Mouse (Mus musculus) spleen, postnatal 14 days (tissue): ENCODE results near the gene Gtpbp1.

ENCODE experiments used
- DNase-seq, 2 experiments: peaks; one replicate each; pipeline ENCODE4 v3.0.0; 2021 to 2022; ENCODE audit warnings: low spot score in 2 of 2

Gene Gtpbp1

GRCm38 (mm10) chr15:79685141-79685641, 5.5 kb upstream of the Gtpbp1 start:
- no peak for DNase-seq

- no peak for DNase-seq
Observed at GRCm38 (mm10) chr15:79686046-79686869, 4.4 kb upstream of the Gtpbp1 start.

GRCm38 (mm10) chr15:79687175-79687574, 3.5 kb upstream of the Gtpbp1 start:
- no peak for DNase-seq

- peak; percentile 95 to 98 for DNase-seq
Observed at GRCm38 (mm10) chr15:79687646-79688267, 2.9 kb upstream of the Gtpbp1 start, which contains the start of gene Josd1. Gene Josd1 (minus strand): TSS chr15:79687919.

- DNase-seq, result no peak
Observed at GRCm38 (mm10) chr15:79688268-79688956, 2.2 kb upstream of the Gtpbp1 start.

GRCm38 (mm10) chr15:79689662-79690425, 801 bp upstream of the Gtpbp1 start:
- DNase-seq, result no peak

GRCm38 (mm10) chr15:79691023-79691508, 421 bp downstream of the Gtpbp1 start:
- DNase-seq, result no peak

- DNase-seq, result no peak
Observed at GRCm38 (mm10) chr15:79692334-79692733, 1.7 kb downstream of the Gtpbp1 start.

GRCm38 (mm10) chr15:79693740-79694139, 3.1 kb downstream of the Gtpbp1 start:
- DNase-seq, result no peak

- DNase-seq, result no peak
Observed at GRCm38 (mm10) chr15:79694512-79694911, 3.9 kb downstream of the Gtpbp1 start.

- DNase-seq, result no peak
Observed at GRCm38 (mm10) chr15:79695516-79695915, 4.9 kb downstream of the Gtpbp1 start.

GRCm38 (mm10) chr15:79696508-79696907, 5.9 kb downstream of the Gtpbp1 start:
- no peak for DNase-seq

- no peak for DNase-seq
Observed at GRCm38 (mm10) chr15:79697011-79697410, 6.4 kb downstream of the Gtpbp1 start.

- no peak for DNase-seq
Observed at GRCm38 (mm10) chr15:79697558-79698187, 7.0 kb downstream of the Gtpbp1 start.

GRCm38 (mm10) chr15:79706603-79707214, 16.1 kb downstream of the Gtpbp1 start:
- DNase-seq, result no peak

- no peak for DNase-seq
Observed at GRCm38 (mm10) chr15:79708229-79708822, 17.7 kb downstream of the Gtpbp1 start.

- DNase-seq, result no peak
Observed at GRCm38 (mm10) chr15:79715646-79716045, 25.0 kb downstream of the Gtpbp1 start.

- no peak for DNase-seq
Observed at GRCm38 (mm10) chr15:79716710-79717109, 26.1 kb downstream of the Gtpbp1 start.

- DNase-seq, result no peak
Observed at GRCm38 (mm10) chr15:79720267-79720666, 29.6 kb downstream of the Gtpbp1 start.

GRCm38 (mm10) chr15:79720796-79721195, 30.2 kb downstream of the Gtpbp1 start:
- no peak for DNase-seq
